Mouse (Mus musculus): ENCODE measurements around the gene Arhgap21.

DNA sequence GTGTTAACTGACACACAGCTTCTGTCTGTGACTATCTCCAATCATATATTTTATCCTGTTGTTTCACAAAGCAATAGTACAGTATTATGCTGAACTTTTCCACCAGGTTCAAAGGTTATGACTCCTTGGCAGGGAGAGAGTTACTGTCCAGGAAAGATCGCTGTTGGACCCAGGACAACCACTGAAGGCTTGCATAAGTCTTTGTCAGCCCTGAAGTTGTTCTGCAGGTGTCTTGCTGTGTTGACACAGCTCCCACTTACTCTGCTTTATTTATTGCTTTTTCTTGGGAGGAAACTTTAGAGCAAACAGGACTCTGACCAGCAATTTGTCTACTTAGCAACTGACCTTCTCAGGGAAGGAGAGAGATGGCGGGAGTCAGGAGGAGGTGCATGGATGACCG lies 21.4 kb upstream of the Arhgap21 start:
- TF ChIP-seq GATA1 (IDR thresholded peaks at IDR 0.05; ENCODE audit: borderline replicate concordance, low read length) (no peak), FLI1 (IDR thresholded peaks at IDR 0.05; ENCODE audit: low read length) (no peak)

All from megakaryocyte, embryonic 14.5 days (primary cell).